Mouse (Mus musculus) lung, postnatal 0 days (tissue): ENCODE measurements around the gene Plcb1.

Experiments
- CTCF ChIP-seq: IDR thresholded peaks from 2 replicates; pipeline ENCODE4 v1.5.1; 2016; ENCODE audit warnings: antibody characterized with exemption, mild to moderate bottlenecking
- EP300 ChIP-seq: IDR thresholded peaks from 2 replicates; pipeline ENCODE4 v1.6.1; 2016; ENCODE audit warnings: antibody characterized with exemption, mild to moderate bottlenecking, control low read depth

- TF ChIP-seq CTCF: no peak
- no peak for TF ChIP-seq EP300
Observed at GRCm38 (mm10) chr2:134826111-134827005, 40.5 kb downstream of the Plcb1 start.
